Mouse (Mus musculus) liver, postnatal 0 days (tissue): ENCODE data around the gene Nufip2.
"Not testable (repeated sequence)": the region's sequence is repeated elsewhere in the genome, so short reads cannot be mapped to it uniquely, and the experiment has no call there.

ENCODE experiments used
- CTCF ChIP-seq: sonication (generic); IDR thresholded peaks from 2 replicates; pipeline ENCODE4 v1.5.1; 2016; ENCODE audit warnings: antibody characterized with exemption, low read depth
- EP300 ChIP-seq: IDR thresholded peaks from 2 replicates; pipeline ENCODE4 v1.6.1; 2016; ENCODE audit warnings: antibody characterized with exemption, low read depth, mild to moderate bottlenecking

GRCm38 (mm10) chr11:77747103-77747502, 61.1 kb downstream of the Nufip2 start:
- TF ChIP-seq CTCF, EP300: not testable (repeated sequence)
